Mouse (Mus musculus) inflammation-experienced regulatory T-cells, adult 6 months (primary cell): ENCODE results near the gene M1ap. TPM values are rescaled to one million over a fixed set of nuclear protein-coding genes. Genes with fewer than 3 reads are reported as not detected.

Experiments
- ATAC-seq: one replicate; pipeline ENCODE4 v1.8.0; 2017
- polyA plus RNA-seq, 3 experiments: library from polyadenylated mRNA; unstranded; fragments of 100-300 nt; shearing (Covaris generic); gene quantifications; one replicate each; pipeline ENCODE4 v1.2.1; 2017

The M1ap gene
- polyA plus RNA-seq, 3 experiments from 2014 or later, result 0.17 to 1.8 TPM; not detected in 1

DNA sequence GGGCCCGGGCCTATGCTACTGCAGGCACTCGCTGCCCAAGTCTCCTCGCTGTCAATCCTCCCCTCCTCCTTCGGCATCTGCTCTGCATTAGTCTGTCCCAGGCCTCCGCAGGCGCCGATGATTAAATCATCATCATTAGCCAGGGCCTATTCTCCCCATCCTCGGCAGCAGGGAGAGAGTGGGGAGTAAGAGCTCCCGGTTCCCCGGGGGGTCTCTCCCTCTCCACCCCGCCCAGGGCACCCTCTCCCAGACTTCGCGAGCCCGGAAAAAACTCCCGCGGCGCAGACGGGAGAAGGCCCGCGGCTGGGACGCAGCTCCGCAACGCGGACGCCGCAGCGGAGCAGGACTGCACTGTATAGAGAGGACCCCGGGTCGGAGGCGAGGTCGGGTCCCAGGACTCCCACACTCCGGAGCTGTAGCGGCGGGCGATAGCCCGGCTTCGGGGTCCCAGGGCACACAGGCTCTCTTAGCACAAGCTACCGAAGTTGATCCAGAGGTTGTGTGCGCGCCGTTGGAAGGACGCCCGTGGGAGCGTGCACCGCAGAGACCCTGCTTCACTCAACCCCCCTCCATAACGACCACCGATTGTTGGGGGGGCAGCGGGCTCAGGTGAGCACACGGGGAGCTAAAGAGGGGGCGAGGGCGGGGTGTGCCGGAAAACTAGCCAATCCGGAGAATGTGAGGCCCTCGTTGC lies 131.1 kb downstream of the M1ap start, which contains the start of gene Pcgf1:
Gene Pcgf1, plus strand, starts transcription at position 240 of the 694 bp plus-strand sequence.
- peak; percentile 38 for ATAC-seq

DNA sequence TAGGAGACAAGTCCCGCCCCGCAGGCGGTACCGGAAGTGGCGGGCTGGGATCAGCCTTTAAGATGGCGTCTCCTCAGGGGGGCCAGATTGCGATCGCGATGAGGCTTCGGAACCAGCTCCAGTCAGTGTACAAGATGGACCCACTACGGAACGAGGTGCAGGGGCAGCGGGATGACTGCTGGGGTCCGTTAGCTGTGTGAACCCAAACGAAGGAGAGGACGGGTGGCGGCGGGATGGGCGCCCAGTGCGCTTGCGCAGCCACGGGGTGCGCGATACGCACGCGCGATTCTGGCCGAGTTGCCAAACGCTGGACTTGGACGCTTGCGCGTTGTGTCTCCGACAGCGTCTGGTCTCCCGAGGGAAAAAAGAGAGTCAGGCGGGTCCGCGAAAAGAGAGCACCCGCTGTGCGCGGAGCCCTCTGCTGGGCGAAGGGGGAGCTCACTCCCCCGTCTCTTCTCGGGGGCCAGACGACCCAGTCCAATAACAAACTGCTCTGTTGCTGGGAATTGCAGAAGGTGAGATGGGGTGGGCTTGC lies 131.7 kb downstream of the M1ap start:
- peak; percentile 90 for ATAC-seq

Other genes with a start within 250 kb of the M1ap start
- gene Pole4, start 241.5 kb upstream of the M1ap start, polyA plus RNA-seq, result 10 to 100 TPM; 41.9 to 88.1 (median 72.5) TPM
- 1 to 10 TPM; 3.9 to 9.0 (median 4.5) TPM for gene Hk2, start 172.4 kb upstream of the M1ap start, polyA plus RNA-seq
- 1 to 10 TPM; 2.4 to 3.6 (median 3.1) TPM for gene Sema4f, start 7.1 kb upstream of the M1ap start, polyA plus RNA-seq
- gene Dok1, start 86.6 kb downstream of the M1ap start, polyA plus RNA-seq, result 10 to 100 TPM; 23.6 to 36.1 (median 30.4) TPM
- not detected for gene Loxl3, start 87.3 kb downstream of the M1ap start, polyA plus RNA-seq
- 100 to 1,000 TPM; 423 to 474 (median 448) TPM for gene Aup1, start 107.6 kb downstream of the M1ap start, polyA plus RNA-seq
- gene Htra2, start 108.4 kb downstream of the M1ap start, polyA plus RNA-seq, result 10 to 100 TPM; 23.5 to 29.2 (median 28.4) TPM
- gene Dqx1, start 110.9 kb downstream of the M1ap start, polyA plus RNA-seq, result 1 to 10 TPM; 2.1 to 2.7 (median 2.7) TPM
- gene Tlx2, start 123.4 kb downstream of the M1ap start, polyA plus RNA-seq, result not detected
- 10 to 100 TPM; 37.0 to 49.3 (median 49.1) TPM for gene Pcgf1, start 131.0 kb downstream of the M1ap start, polyA plus RNA-seq
- gene Lbx2, start 139.5 kb downstream of the M1ap start, polyA plus RNA-seq, result not detected
- gene Ccdc142, start 154.7 kb downstream of the M1ap start, polyA plus RNA-seq, result 1 to 10 TPM in 1 of 3 experiments, under 1 TPM in 1, not detected in 1; 0.79 to 3.2 TPM
- gene Gm42688, start 154.7 kb downstream of the M1ap start, polyA plus RNA-seq, result 1 to 10 TPM in 2 of 3 experiments, under 1 TPM in 1; 0.82 to 1.1 (median 1.1) TPM
- gene Mrpl53, start 162.1 kb downstream of the M1ap start, polyA plus RNA-seq, result 10 to 100 TPM; 60.0 to 78.3 (median 66.2) TPM
- 10 to 100 TPM in 2 of 3 experiments, 1 to 10 TPM in 1; 7.7 to 13.3 (median 12.9) TPM for gene Mogs, start 168.6 kb downstream of the M1ap start, polyA plus RNA-seq
- gene Wbp1, start 174.7 kb downstream of the M1ap start, polyA plus RNA-seq, result 10 to 100 TPM; 25.1 to 28.9 (median 28.3) TPM
- gene Ino80b, start 178.5 kb downstream of the M1ap start, polyA plus RNA-seq, result 1 to 10 TPM in 2 of 3 experiments, not detected in 1; 1.0 to 2.8 TPM
- 1 to 10 TPM in 1 of 3 experiments, not detected in 2; 3.7 TPM for gene Rtkn, start 188.6 kb downstream of the M1ap start, polyA plus RNA-seq
- gene Wdr54, start 209.5 kb downstream of the M1ap start, polyA plus RNA-seq, result under 1 TPM in 2 of 3 experiments, not detected in 1; 0.19 to 0.48 TPM
- gene 1700003E16Rik, start 209.5 kb downstream of the M1ap start, polyA plus RNA-seq, result not detected
- gene Dctn1, start 219.0 kb downstream of the M1ap start, polyA plus RNA-seq, result 10 to 100 TPM; 15.5 to 21.0 (median 16.1) TPM